Mouse (Mus musculus): ENCODE measurements around the gene Cilp.

DNA sequence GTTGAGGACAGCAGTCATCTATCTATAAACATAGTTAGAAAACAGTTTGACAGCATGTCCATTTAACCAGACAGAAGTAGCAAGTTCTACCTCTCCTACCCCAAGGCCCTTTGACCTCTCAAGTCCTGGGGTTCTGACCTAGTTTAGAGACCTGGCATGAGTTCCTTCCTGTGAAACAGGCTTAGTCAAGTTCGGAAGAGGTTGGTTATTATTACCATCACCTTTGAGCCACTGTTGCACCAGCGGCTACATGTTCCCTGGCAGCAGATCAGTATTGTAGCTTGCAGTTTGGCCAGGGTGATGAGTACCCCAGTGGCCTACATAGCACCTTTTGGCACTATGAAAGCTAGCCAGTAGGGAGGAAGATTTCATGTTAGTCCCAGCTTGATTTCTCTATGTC lies 41.7 kb downstream of the Cilp start:
- TF ChIP-seq ZNF384 (IDR thresholded peaks at IDR 0.05; ENCODE audit: low read depth, low read length): no peak
- TF ChIP-seq CHD2 (IDR thresholded peaks at IDR 0.05; ENCODE audit: low read depth, low read length): no peak
- TF ChIP-seq HCFC1 (IDR thresholded peaks at IDR 0.05; ENCODE audit: borderline replicate concordance, insufficient read depth, low read length): no peak
- no peak for TF ChIP-seq ZC3H11A (IDR thresholded peaks at IDR 0.05; ENCODE audit: borderline replicate concordance, low read depth, low read length)
